Mouse (Mus musculus): Measurements from ENCODE around the gene Pla2g1b.

Pla2g1b gene

GRCm38 (mm10) chr5:115522531-115522930, 56.5 kb downstream of the Pla2g1b start:
- in situ Hi-C loops (cut with MboI, MseI) = no loop called here

- in situ Hi-C loops (cut with MboI, MseI) = no loop called here
Observed at GRCm38 (mm10) chr5:115522981-115523499, 57.0 kb downstream of the Pla2g1b start.

GRCm38 (mm10) chr5:115523971-115524370, 57.9 kb downstream of the Pla2g1b start:
- in situ Hi-C loops (cut with MboI, MseI) = no loop called here
